Mouse (Mus musculus): Measurements from ENCODE around the gene Tmem238. TPM values are rescaled to one million over a fixed set of nuclear protein-coding genes. Genes with fewer than 3 reads are reported as not detected.
A peak's percentile ranks its signal among the peaks of the same experiment; 100 is the strongest.

The Tmem238 gene
- polyA plus RNA-seq, 1 experiment from 2014 or later: 6.8 TPM

- Histone ChIP-seq H3K36me3 (no peaks in the 10 kb centered on the region), H3K27me3 (replicated peaks) (no peaks in the 10 kb centered on the region), H3K9me3 (replicated peaks) (no peaks in the 10 kb centered on the region), H3K4me2 (no peak overlapping the region), H3K4me3 (replicated peaks) (no peak overlapping the region), H3K4me1 (no peaks in the 10 kb centered on the region), H3K27ac (replicated peaks) (no peak overlapping the region), H3K9ac (replicated peaks) (no peak overlapping the region)
- ATAC-seq (ENCODE audit: low FRiP score): no peak
- 39% methylated on average over 1 of the region's 1 CpGs for WGBS
Observed at GRCm38 (mm10) chr7:4759670-4760069, 29.8 kb downstream of the Tmem238 start.

DNA sequence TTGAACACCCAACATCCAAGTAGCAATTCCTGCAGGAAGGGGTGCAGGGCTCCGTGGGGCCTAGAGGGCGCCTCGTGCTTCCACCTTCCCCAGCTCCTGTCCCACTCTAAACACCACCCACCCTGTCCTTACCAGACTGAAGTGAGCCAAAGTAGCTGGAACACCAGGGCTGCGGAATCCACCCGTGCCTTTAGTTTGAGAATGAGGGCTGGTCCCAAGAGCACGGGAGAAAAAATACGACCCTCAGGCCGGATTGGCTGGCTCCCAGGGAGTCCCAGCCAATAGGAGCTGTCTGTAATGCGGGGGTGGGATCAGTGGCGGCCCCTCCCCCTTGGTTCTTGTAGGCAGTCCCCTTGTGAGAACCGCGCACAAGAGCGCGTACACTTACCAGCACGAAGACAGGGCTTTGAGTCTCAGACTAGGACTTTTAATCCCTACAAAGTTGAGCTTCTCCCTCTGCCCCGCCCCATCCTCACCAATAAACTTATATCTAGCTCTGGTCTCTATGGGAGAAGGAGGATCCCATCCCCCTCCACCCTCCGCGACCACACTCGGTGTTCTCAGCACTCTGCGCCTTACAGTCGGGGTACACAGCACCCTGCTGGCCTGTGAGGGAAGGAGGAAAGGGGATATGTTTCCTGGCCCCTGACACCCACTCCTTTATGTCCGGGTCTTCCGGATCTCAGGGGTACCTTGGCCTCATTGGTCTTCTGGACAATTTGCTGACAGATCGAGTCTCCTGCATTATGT, 36.5 kb downstream of the Tmem238 start, which contains the start of gene Cox6b2:
TSS of gene Cox6b2 (minus strand) at position 274 of the 750 bp plus-strand sequence.
- peak within 1 kb of the TSS; percentile 41; the same call in 1 of the 2 replicates for H3K27ac ChIP-seq (replicated peaks)
- H3K9me3 ChIP-seq (replicated peaks): no peaks in the 10 kb centered on the region
- ATAC-seq (ENCODE audit: low FRiP score): peak; percentile 95
- peaks cover 21% of the 10 kb centered on the region for H3K4me1 ChIP-seq
- H3K4me3 ChIP-seq (replicated peaks): peak within 1 kb of the TSS; percentile 42
- H3K9ac ChIP-seq (replicated peaks): peak within 1 kb of the TSS; percentile 42; the same call in 1 of the 2 replicates
- H3K4me2 ChIP-seq: peak within 1 kb of the TSS; percentile 65
- 0 out of 2 replicates have a peak, but pooled peaks cover 3% of the 10 kb centered on the region for H3K36me3 ChIP-seq
- H3K27me3 ChIP-seq (replicated peaks): no peaks in the 10 kb centered on the region
- 2% methylated on average over 24 of the region's 24 CpGs for WGBS

DNA sequence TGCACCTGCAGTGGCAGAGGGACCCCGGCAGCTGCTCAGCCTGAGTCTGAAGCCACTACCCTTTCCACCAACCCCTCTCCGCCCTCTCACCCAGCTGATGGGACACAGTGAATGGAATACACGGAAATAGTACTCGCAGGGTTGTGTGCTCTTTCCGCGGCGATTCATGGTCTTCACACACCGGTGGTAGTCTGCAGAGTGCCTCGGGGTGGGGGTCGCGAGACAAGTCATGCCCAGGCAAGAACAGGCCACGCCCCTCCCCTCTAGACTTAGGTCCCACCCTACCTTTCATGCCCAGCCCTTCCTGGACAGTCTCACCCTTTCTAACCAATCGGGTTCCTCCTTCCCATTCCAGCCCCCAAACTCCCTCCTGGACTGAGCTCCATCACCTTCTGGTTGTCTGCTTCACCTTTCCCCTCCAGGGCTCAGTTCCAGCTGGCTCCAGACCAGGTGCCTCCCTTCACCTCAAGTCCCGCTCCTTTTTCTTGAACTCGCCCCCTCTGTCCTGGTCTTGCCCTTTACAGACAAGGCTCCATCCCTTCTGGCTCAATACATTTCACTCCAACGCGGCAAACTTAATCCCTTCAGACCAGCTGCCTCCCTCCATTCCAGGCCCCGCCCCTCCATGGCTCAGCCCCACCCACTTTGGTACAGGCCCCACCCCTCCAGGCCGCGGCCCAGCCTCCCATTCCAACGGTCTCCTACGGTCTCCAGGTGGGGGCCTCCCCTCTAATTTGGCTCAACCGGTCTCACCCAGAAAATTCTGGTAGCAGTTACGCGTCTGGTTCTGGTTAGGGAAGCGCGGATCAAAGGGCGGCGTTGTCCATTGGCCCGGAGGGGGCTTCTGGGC, 37.3 kb downstream of the Tmem238 start:
- H3K9me3 ChIP-seq (replicated peaks): no peaks in the 10 kb centered on the region
- H3K4me3 ChIP-seq (replicated peaks): peak overlapping the region; percentile 42
- peak overlapping the region; percentile 41; the same call in 1 of the 2 replicates for H3K27ac ChIP-seq (replicated peaks)
- peak; percentile 72 for ATAC-seq (ENCODE audit: low FRiP score)
- H3K36me3 ChIP-seq: 0 out of 2 replicates have a peak, but pooled peaks cover 3% of the 10 kb centered on the region
- WGBS: 2% methylated on average over 30 of the region's 30 CpGs
- peak overlapping the region; percentile 65 for H3K4me2 ChIP-seq
- H3K9ac ChIP-seq (replicated peaks): peak overlapping the region; percentile 42; the same call in 1 of the 2 replicates
- H3K27me3 ChIP-seq (replicated peaks): no peaks in the 10 kb centered on the region
- H3K4me1 ChIP-seq: peaks cover 21% of the 10 kb centered on the region

DNA sequence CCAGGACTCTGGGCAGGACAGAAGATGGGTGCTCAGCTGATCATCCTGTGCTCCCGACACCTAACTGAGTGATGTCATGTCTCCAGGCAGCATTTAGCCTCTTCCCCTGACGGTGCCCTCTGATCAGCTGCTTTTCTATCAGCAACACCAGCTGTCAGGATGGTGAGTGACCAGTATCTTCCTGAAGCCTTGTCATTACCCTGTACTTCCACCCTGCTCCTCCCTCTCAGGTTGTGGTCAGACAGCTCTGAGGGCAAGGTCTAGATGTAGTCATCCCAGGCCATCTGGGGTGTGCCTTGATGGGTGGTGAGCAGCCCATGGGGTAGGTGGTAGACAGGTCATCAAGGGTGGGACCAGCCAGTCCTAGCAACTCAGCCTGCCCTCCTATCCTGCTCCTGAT, 40.3 kb downstream of the Tmem238 start:
- H3K4me3 ChIP-seq (replicated peaks): no peak overlapping the region
- no peak overlapping the region for H3K4me2 ChIP-seq
- no peak overlapping the region for H3K27ac ChIP-seq (replicated peaks)
- H3K9me3 ChIP-seq (replicated peaks): no peaks in the 10 kb centered on the region
- H3K9ac ChIP-seq (replicated peaks): no peak overlapping the region
- H3K4me1 ChIP-seq: peaks cover 21% of the 10 kb centered on the region
- H3K36me3 ChIP-seq: peaks cover 24% of the 10 kb centered on the region
- no peak for ATAC-seq (ENCODE audit: low FRiP score)
- WGBS: 85% methylated on average over 2 of the region's 2 CpGs
- no peaks in the 10 kb centered on the region for H3K27me3 ChIP-seq (replicated peaks)

DNA sequence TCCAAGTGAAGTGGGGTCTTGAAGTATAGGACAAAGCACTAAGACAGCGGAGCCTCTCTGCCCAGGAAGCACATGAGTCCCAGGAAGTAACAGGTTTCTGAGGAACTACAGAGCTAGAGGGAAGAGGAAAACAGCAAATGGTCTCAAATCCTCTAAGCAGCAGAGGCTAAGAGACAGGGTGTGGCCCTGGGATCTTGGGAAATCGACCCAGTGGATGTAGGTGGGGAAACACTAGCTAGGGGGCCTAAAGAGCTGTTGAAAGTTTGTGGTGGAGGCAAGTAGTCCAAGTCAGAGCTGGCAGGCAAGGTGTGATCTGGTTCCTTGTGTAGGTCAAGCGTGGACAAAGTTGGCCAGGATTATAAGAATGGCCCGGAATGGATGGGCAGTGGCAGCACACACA, 41.1 kb downstream of the Tmem238 start:
- H3K9me3 ChIP-seq (replicated peaks): no peaks in the 10 kb centered on the region
- WGBS: 86% methylated on average over 4 of the region's 4 CpGs
- no peak overlapping the region for H3K4me2 ChIP-seq
- H3K36me3 ChIP-seq: peaks cover 24% of the 10 kb centered on the region
- H3K27me3 ChIP-seq (replicated peaks): no peaks in the 10 kb centered on the region
- H3K4me3 ChIP-seq (replicated peaks): no peak overlapping the region
- no peak overlapping the region for H3K9ac ChIP-seq (replicated peaks)
- ATAC-seq (ENCODE audit: low FRiP score): no peak
- no peak overlapping the region for H3K27ac ChIP-seq (replicated peaks)
- peaks cover 22% of the 10 kb centered on the region for H3K4me1 ChIP-seq

DNA sequence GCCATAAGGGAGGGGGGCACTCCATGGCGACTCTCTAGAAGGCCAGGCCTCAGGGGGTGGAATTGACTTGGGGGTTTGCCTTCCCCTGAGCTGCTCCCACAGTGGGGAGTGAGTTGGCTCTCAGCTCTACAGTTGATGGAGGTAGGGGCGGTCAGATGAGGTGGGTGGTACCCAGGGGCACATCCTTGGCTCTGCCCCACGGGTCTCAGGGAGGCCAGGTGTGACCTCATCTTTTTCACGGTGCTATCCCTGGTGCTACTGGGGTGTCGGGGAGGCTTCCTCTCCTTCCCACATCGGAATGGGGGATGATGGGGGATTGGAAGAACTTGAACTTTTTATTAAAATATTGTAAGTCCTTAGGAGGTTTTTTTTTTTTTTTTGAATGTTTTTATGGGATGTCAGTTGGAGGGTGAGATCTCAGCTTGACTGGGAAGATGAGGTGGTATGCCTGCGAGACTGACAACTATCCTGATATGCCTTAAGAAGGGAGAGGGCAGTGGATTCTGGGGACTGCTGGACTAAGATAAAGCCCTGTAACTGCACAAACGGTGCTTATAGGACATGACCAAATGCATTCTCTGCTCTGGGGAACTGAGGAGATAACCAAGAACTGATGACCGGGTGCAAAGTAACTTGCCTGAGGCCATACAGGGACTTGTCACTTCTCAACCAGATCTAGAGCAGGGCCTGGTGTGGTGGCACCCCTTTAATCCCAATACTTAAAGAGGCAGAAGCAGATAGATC, 42.1 kb downstream of the Tmem238 start:
- H3K36me3 ChIP-seq: peaks cover 24% of the 10 kb centered on the region
- no peak for ATAC-seq (ENCODE audit: low FRiP score)
- H3K4me1 ChIP-seq: peaks cover 22% of the 10 kb centered on the region
- WGBS: 85% methylated on average over 9 of the region's 9 CpGs
- no peak overlapping the region for H3K9ac ChIP-seq (replicated peaks)
- no peak overlapping the region for H3K27ac ChIP-seq (replicated peaks)
- H3K27me3 ChIP-seq (replicated peaks): no peaks in the 10 kb centered on the region
- H3K4me2 ChIP-seq: no peak overlapping the region
- no peak overlapping the region for H3K4me3 ChIP-seq (replicated peaks)
- H3K9me3 ChIP-seq (replicated peaks): no peaks in the 10 kb centered on the region

DNA sequence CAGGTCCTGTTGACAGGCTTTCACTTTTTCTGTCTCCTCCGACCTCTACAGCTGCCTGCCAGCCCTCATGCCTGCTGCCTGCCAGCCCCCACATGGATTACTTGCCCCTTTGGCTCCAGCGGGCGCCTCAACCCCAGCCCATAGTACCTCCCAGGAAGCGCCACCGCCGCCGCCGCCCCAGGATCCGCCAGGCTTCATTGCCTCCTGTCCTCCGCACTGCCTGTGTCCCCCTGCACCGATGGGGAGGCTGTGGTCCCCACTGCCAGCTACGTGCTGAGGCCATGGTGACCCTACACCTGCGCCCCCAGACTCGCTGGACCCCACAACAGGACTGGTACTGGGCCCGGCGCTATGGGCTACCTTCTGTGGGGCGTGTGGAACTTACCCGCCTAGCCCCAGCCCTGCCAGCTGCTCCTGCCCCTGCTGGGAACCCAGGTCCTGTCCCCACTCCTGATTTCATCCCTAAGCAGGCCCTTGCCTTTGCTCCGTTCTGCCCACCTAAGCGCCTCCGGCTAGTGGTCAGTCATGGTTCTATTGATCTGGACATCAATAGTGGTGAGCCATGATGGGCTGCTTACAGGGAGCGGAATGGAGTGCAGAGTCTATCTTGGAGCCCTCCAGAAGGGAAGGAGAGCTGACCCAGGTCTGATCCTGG, 43.0 kb downstream of the Tmem238 start:
- Histone ChIP-seq H3K4me2 (no peak overlapping the region), H3K36me3 (peaks cover 24% of the 10 kb centered on the region), H3K4me3 (replicated peaks) (no peak overlapping the region), H3K27ac (replicated peaks) (no peak overlapping the region), H3K27me3 (replicated peaks) (no peaks in the 10 kb centered on the region), H3K4me1 (peaks cover 22% of the 10 kb centered on the region), H3K9me3 (replicated peaks) (no peaks in the 10 kb centered on the region), H3K9ac (replicated peaks) (no peak overlapping the region)
- ATAC-seq (ENCODE audit: low FRiP score): no peak
- 92% methylated on average over 22 of the region's 22 CpGs for WGBS

DNA sequence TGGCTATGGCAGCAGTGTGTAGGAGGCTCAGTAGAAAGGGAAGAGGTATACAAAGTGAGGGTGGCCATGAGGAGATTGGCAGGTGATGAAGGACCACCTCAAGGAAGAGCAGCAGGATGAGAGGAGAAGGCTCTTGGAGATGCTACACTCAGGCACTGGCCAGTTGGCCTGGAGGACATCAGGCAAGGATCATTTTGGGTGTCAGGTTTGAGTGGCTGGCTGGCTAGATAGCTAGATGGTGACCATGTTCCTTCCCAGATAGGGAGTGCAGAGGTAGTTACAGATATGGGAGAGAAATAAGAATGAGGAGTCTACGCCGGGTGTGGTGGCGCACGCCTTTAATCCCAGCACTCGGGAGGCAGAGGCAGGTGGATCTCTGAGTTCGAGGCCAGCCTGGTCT, 44.6 kb downstream of the Tmem238 start:
- no peak for ATAC-seq (ENCODE audit: low FRiP score)
- H3K27me3 ChIP-seq (replicated peaks): no peaks in the 10 kb centered on the region
- H3K9ac ChIP-seq (replicated peaks): no peak overlapping the region
- H3K4me3 ChIP-seq (replicated peaks): no peak overlapping the region
- no peak overlapping the region for H3K27ac ChIP-seq (replicated peaks)
- over 99% methylated on average over 6 of the region's 6 CpGs for WGBS
- no peak overlapping the region for H3K4me2 ChIP-seq
- no peaks in the 10 kb centered on the region for H3K9me3 ChIP-seq (replicated peaks)
- peaks cover 31% of the 10 kb centered on the region for H3K4me1 ChIP-seq
- H3K36me3 ChIP-seq: peaks cover 24% of the 10 kb centered on the region

DNA sequence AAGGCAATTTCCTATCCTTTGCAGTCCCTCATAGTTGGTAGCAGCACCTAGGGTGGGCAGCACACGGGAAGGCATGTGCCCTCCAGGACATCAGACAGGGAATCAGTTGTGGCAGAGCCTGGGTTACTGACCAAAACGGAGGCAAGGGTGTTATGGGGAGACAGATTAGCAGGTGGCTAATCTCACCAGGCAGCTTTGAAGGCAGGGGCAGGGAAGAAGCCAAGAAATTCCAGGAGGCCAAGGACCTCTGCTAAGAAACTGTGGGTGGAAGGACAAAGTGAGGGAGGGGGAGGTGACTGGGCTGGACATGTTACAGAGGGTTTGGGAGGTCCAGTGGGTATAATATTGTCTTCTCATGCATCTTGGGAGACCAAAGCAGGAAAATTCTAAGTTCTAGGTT, 46.1 kb downstream of the Tmem238 start:
- Histone ChIP-seq H3K4me1 (peaks cover 42% of the 10 kb centered on the region), H3K9me3 (replicated peaks) (no peaks in the 10 kb centered on the region), H3K36me3 (peaks cover 21% of the 10 kb centered on the region), H3K4me2 (no peak overlapping the region), H3K27ac (replicated peaks) (no peak overlapping the region), H3K27me3 (replicated peaks) (no peaks in the 10 kb centered on the region), H3K9ac (replicated peaks) (no peak overlapping the region), H3K4me3 (replicated peaks) (no peak overlapping the region)
- WGBS: 86% methylated on average over 2 of the region's 2 CpGs
- ATAC-seq (ENCODE audit: low FRiP score): no peak

DNA sequence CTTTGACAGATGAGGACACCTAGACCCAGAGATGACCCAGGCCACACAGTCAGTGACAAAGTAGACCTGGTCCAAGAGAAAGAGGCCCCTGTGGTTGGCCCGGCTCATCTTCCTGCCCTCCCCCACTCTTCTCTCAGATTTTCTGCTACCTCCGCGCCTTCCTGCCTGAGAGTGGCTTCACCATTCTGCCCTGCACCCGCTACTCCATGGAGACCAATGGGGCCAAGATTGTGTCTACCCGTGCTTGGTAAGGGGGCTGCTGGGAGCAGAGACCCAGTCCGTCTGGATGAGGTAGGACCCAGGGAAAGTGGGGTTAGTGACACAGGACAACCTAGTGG, 47.0 kb downstream of the Tmem238 start:
- peaks cover 43% of the 10 kb centered on the region for H3K4me1 ChIP-seq

More for the DNA sequence above, 47.0 kb downstream of the Tmem238 start:
- no peak overlapping the region for H3K4me2 ChIP-seq
- H3K27ac ChIP-seq (replicated peaks): no peak overlapping the region
- peaks cover 21% of the 10 kb centered on the region for H3K36me3 ChIP-seq
- no peaks in the 10 kb centered on the region for H3K9me3 ChIP-seq (replicated peaks)
- H3K27me3 ChIP-seq (replicated peaks): no peaks in the 10 kb centered on the region
- no peak overlapping the region for H3K9ac ChIP-seq (replicated peaks)
- 92% methylated on average over 6 of the region's 6 CpGs for WGBS
- H3K4me3 ChIP-seq (replicated peaks): no peak overlapping the region
- ATAC-seq (ENCODE audit: low FRiP score): no peak
